Mouse (Mus musculus) left cerebral cortex, postnatal 14 days (tissue): ENCODE results near the gene Pde1b. TPM values are rescaled to one million over a fixed set of nuclear protein-coding genes. Genes with fewer than 3 reads are reported as not detected.

Source experiments
- DNase-seq, 2 experiments: peaks; one replicate each; pipeline ENCODE4 v3.0.0; 2021 to 2022; ENCODE audit warnings: low spot score in 2 of 2, mixed read lengths in 1 of 2
- intact Hi-C: fragments of 180-260 bp; cut with DNase I; formaldehyde crosslinking; loops from one replicate; pipeline ENCODE4 v1.15.1; 2025
- total RNA-seq, 2 experiments: library from RNA; stranded (reverse); gene quantifications; 2 replicates each; pipeline ENCODE4 v1.2.3; 2021

The Pde1b gene
- total RNA-seq, 2 experiments from 2014 or later, result 94.8 to 109 TPM

GRCm38 (mm10) chr15:103500723-103501122 lies 2.1 kb upstream of the Pde1b start:
- DNase-seq, result no peak

GRCm38 (mm10) chr15:103501186-103501585 lies 1.6 kb upstream of the Pde1b start:
- no peak for DNase-seq
- intact Hi-C loops, result no loop called here

More at GRCm38 (mm10) chr15:103500723-103501122, 2.1 kb upstream of the Pde1b start:
- intact Hi-C loops, result no loop called here

- intact Hi-C loops, result no loop called here
Measured at GRCm38 (mm10) chr15:103503251-103503600, 392 bp downstream of the Pde1b start.

GRCm38 (mm10) chr15:103503660-103504059 lies 826 bp downstream of the Pde1b start:
- intact Hi-C loops, result no loop called here

More at GRCm38 (mm10) chr15:103503251-103503600, 392 bp downstream of the Pde1b start:
- DNase-seq, result no peak

GRCm38 (mm10) chr15:103509317-103509716 lies 6.5 kb downstream of the Pde1b start:
- intact Hi-C loops, result no loop called here
- DNase-seq, result no peak

More at GRCm38 (mm10) chr15:103503660-103504059, 826 bp downstream of the Pde1b start:
- peak in 1 of 2 experiments; percentile 46 for DNase-seq

GRCm38 (mm10) chr15:103511652-103512051 lies 8.8 kb downstream of the Pde1b start:
- intact Hi-C loops, result no loop called here
- DNase-seq, result peak; percentile 52 to 84

- no peak for DNase-seq
- intact Hi-C loops, result no loop called here
Measured at GRCm38 (mm10) chr15:103513621-103514031, 10.8 kb downstream of the Pde1b start.

- intact Hi-C loops, result no loop called here
- DNase-seq, result peak; percentile 72 to 85
Measured at GRCm38 (mm10) chr15:103514119-103514518, 11.3 kb downstream of the Pde1b start.

GRCm38 (mm10) chr15:103514914-103515313 lies 12.1 kb downstream of the Pde1b start:
- intact Hi-C loops, result no loop called here
- no peak for DNase-seq

- DNase-seq, result no peak
- intact Hi-C loops, result no loop called here
Measured at GRCm38 (mm10) chr15:103518600-103519385, 16.0 kb downstream of the Pde1b start.

- intact Hi-C loops, result no loop called here
- DNase-seq, result no peak
Measured at GRCm38 (mm10) chr15:103519386-103520378, 16.8 kb downstream of the Pde1b start.

GRCm38 (mm10) chr15:103522458-103523099 lies 19.7 kb downstream of the Pde1b start:
- DNase-seq, result peak in 1 of 2 experiments; percentile 73
- intact Hi-C loops, result no loop called here

GRCm38 (mm10) chr15:103523156-103523555 lies 20.3 kb downstream of the Pde1b start:
- intact Hi-C loops, result no loop called here
- peak in 1 of 2 experiments; percentile 69 for DNase-seq

- intact Hi-C loops, result loop anchor here (5.0 kb wide), 1 partner anchor 48 kb away; no protein-coding TSS in a partner anchor
- peak; percentile 77 to 84 for DNase-seq
Measured at GRCm38 (mm10) chr15:103530372-103530771, 27.5 kb downstream of the Pde1b start.

GRCm38 (mm10) chr15:103534054-103534620 lies 31.3 kb downstream of the Pde1b start:
- intact Hi-C loops, result loop anchor here (5.0 kb wide), 1 partner anchor 52 kb away; no protein-coding TSS in a partner anchor
- no peak for DNase-seq

- intact Hi-C loops, result no loop called here
- DNase-seq, result no peak
Measured at GRCm38 (mm10) chr15:103535030-103535429, 32.2 kb downstream of the Pde1b start.

- DNase-seq, result peak in 1 of 2 experiments; percentile 2
- intact Hi-C loops, result no loop called here
Measured at GRCm38 (mm10) chr15:103535786-103536185, 33.0 kb downstream of the Pde1b start.

- peak in 1 of 2 experiments; percentile 7 for DNase-seq
- intact Hi-C loops, result no loop called here
Measured at GRCm38 (mm10) chr15:103536456-103536855, 33.6 kb downstream of the Pde1b start.
